15 mouse cellular contexts compared by ENCODE assay signal in the genomic region with DNA sequence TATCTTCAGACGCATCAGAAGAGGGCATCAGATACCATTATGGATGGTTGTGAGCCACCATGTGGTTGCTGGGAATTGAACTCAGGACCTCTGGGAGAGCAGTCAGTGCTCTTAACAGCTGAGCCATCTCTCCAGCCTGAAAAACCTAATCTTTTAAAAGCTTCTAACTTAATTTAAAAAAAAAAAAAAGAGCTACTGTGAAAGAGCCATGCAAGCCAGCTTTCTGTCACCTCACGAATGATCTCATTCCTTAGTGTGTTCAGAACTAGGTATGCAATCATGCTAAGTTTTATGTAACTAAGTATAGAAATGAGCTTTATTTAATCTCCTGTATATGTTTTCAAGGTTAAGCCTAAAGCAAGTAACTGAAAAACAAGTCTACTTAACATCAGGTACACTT.
"Had no signal": no experiment of that assay in that cellular context is flagged by ENCODE, and none has a peak within 500 bp of the region (broad histone marks: within the 10 kb centered on the region; RNA-seq: fewer than 3 reads in every experiment).

No protein-coding gene starts in this region.

- H3K4me2 ChIP-seq: neural tube, embryonic 15.5 days; stomach, embryonic 15.5 days had no signal

- H3K27me3 ChIP-seq: neural tube, embryonic 15.5 days; stomach, embryonic 15.5 days had no signal

- H3K4me1 ChIP-seq: neural tube, embryonic 15.5 days had no signal

- H3K27ac ChIP-seq: neural tube, embryonic 15.5 days; stomach, embryonic 15.5 days; stomach, postnatal 0 days had no signal

- H3K9ac ChIP-seq: neural tube, embryonic 15.5 days; stomach, embryonic 15.5 days had no signal

- DNase-seq: retina, postnatal 1 day; right cerebral cortex, adult 18-20 months; right cerebral cortex, postnatal 14 days; right cerebral cortex, postnatal 25 days; right cerebral cortex, postnatal 4 days; spleen, adult 18-20 months; thymus, adult 18-20 months; thymus, adult 2 months; thymus, postnatal 14 days; thymus, postnatal 25 days; thymus, postnatal 36 days; thymus, postnatal 4 days had no signal

- H3K4me3 ChIP-seq: neural tube, embryonic 15.5 days; stomach, embryonic 15.5 days had no signal

- H3K9me3 ChIP-seq: neural tube, embryonic 15.5 days; stomach, embryonic 15.5 days had no signal
